Mouse (Mus musculus) lung, adult 2 months (tissue): ENCODE data around the gene Aifm1.

Experiments
- CTCF ChIP-seq: fragments of 200-500 bp; IDR thresholded peaks from 2 replicates; pipeline ENCODE4 v1.5.1; 2011; ENCODE audit warnings: mild to moderate bottlenecking, low read length, control low read depth; ENCODE audit not compliant: insufficient read depth
- POLR2A ChIP-seq: fragments of 200-500 bp; IDR thresholded peaks from 2 replicates; pipeline ENCODE4 v1.6.1; 2011; ENCODE audit warnings: low read depth, mild to moderate bottlenecking, control low read depth, low read length, borderline replicate concordance; ENCODE audit errors: extremely low read depth

GRCm38 (mm10) chrX:48463636-48464035, 49.7 kb downstream of the Aifm1 start:
- TF ChIP-seq CTCF: no peak
- TF ChIP-seq POLR2A: no peak
